Mouse (Mus musculus): Measurements from ENCODE around the gene Glyr1. TPM values are rescaled to one million over a fixed set of nuclear protein-coding genes. Genes with fewer than 3 reads are reported as not detected.

The Glyr1 gene
- polyA plus RNA-seq, 1 experiment, result 47.6 TPM

DNA sequence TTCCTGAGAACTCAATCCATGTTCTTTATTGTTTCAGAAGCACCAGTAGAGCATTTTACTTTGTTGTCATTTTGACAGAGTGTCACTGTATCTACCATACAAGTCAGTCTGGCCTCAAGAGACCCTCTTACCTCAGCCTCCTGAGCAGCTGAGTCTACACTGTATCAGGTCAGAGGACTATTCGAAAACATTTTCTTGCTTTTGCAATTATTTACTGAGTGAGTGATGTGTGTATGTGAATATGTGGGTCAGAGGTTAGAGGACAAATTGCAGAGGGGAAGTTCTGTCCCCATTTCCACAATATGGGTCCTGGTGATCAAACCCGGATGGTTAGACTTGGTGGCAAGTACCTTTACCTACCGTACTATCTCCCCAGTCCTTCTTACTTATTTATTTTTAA lies 25.6 kb downstream of the Glyr1 start:
- H3K79me2 ChIP-seq (ENCODE audit: control insufficient read depth, insufficient read depth), result no peaks in the 10 kb centered on the region
- no peaks in the 10 kb centered on the region for H3K79me3 ChIP-seq (ENCODE audit: low read depth)
- TF ChIP-seq USF1 (IDR thresholded peaks at IDR 0.05; ENCODE audit: low read depth), result no peak
- no peak for TF ChIP-seq MAX (IDR thresholded peaks at IDR 0.05)
- peaks cover 96% of the 10 kb centered on the region for H3K36me3 ChIP-seq (ENCODE audit: control insufficient read depth, insufficient read depth)
- H3ac ChIP-seq (ENCODE audit: control insufficient read depth, insufficient read length, low read depth), result no peak overlapping the region
- no peak overlapping the region for H3K4me3 ChIP-seq (ENCODE audit: insufficient read depth, poor library complexity, severe bottlenecking)
- no peaks in the 10 kb centered on the region for H3K27me3 ChIP-seq (ENCODE audit: control insufficient read depth, insufficient read depth, insufficient read length)

DNA sequence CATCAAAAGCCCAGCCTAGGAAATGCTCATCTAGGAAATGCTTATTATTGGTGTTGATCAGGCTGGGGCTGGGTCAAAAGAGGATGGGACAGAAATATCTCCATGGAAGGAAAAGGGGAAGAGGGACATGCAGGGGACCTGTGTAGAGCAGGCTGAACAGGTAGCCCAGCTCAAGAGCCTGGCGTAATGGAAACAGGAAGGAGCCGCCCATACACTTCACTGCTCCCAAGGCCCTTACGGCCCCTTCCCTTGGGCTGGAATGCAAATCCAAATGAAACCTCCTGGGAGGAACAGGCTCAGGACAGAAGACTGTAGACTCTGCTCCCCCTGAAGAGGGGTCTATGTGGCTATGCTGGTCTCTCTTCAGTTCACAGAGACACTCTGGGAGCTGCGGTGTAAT lies 35.1 kb downstream of the Glyr1 start:
- Histone ChIP-seq H3K4me3 (ENCODE audit: insufficient read depth, poor library complexity, severe bottlenecking) (no peak overlapping the region), H3K36me3 (ENCODE audit: control insufficient read depth, insufficient read depth) (peaks cover 50% of the 10 kb centered on the region), H3K79me2 (ENCODE audit: control insufficient read depth, insufficient read depth) (no peaks in the 10 kb centered on the region), H3K27me3 (ENCODE audit: control insufficient read depth, insufficient read depth, insufficient read length) (no peaks in the 10 kb centered on the region), H3ac (ENCODE audit: control insufficient read depth, insufficient read length, low read depth) (no peak overlapping the region), H3K79me3 (ENCODE audit: low read depth) (no peaks in the 10 kb centered on the region)
- no peak for TF ChIP-seq USF1 (IDR thresholded peaks at IDR 0.05; ENCODE audit: low read depth)
- no peak for TF ChIP-seq MAX (IDR thresholded peaks at IDR 0.05)
- no peak for TF ChIP-seq CEBPB (IDR thresholded peaks at IDR 0.05; ENCODE audit: low read depth)
- TF ChIP-seq MYOD1 (IDR thresholded peaks at IDR 0.05; ENCODE audit: control insufficient read depth, insufficient read length, low read depth), result no peak
- TF ChIP-seq CTCF (IDR thresholded peaks at IDR 0.05; ENCODE audit: control insufficient read depth, insufficient read depth, insufficient read length), result no peak
- TF ChIP-seq FOSL1 (IDR thresholded peaks at IDR 0.05; ENCODE audit: insufficient read depth, low read length, poor library complexity, severe bottlenecking), result no peak
- TF ChIP-seq MYOG (IDR thresholded peaks at IDR 0.05; ENCODE audit: control insufficient read depth, extremely low read depth, insufficient read length), result no peak

DNA sequence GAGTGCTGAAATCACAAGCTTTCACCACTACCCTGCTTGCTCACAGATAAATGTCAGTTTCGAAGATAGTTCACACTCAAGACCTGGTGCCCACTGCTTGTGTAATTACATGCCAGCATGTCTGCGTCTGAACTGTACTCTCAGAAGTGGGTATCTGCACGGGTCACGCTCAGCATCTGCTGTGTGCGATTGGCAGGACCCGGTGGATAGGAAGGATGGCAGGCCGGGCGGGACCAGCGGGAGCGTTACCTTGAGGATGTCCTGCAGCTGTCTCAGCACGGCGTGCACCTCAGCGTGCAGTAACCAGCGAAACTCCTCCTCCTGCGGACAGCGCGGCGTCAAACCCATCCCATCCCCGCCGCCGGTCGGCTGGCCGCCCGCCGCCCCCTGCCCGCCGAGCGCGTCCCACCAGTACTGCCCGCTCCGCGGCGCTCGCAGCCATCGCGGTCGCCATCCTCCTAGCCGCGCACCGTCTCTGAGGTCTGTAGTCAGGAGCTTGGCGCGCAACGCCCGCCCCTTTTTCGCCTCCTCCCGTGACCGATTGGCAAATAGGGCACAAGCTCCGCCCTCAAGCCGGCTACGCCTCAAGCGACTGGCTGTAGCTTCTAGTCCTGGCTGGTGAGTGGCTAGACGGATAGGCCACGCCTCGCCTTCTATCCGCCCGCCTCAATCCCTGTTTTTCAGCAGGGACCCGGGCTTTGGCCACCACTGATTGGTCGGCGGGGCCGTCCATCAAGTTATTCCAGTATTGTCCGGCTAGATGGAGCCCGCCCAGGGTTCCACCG lies 36.4 kb downstream of the Glyr1 start, which contains the start of gene Rogdi:
Gene Rogdi, minus strand, starts transcription at position 500 of the 785 bp plus-strand sequence.
- TF ChIP-seq MYOG (IDR thresholded peaks at IDR 0.05; ENCODE audit: control insufficient read depth, extremely low read depth, insufficient read length) (no peak), MYOD1 (IDR thresholded peaks at IDR 0.05; ENCODE audit: control insufficient read depth, insufficient read length, low read depth) (no peak), FOSL1 (IDR thresholded peaks at IDR 0.05; ENCODE audit: insufficient read depth, low read length, poor library complexity, severe bottlenecking) (no peak), MAX (IDR thresholded peaks at IDR 0.05) (no peak), CTCF (IDR thresholded peaks at IDR 0.05; ENCODE audit: control insufficient read depth, insufficient read depth, insufficient read length) (peak; percentile 41), CEBPB (IDR thresholded peaks at IDR 0.05; ENCODE audit: low read depth) (no peak)
- Histone ChIP-seq H3K79me2 (ENCODE audit: control insufficient read depth, insufficient read depth) (no peaks in the 10 kb centered on the region), H3K36me3 (ENCODE audit: control insufficient read depth, insufficient read depth) (peaks cover 38% of the 10 kb centered on the region), H3K79me3 (ENCODE audit: low read depth) (no peaks in the 10 kb centered on the region), H3K4me3 (ENCODE audit: insufficient read depth, poor library complexity, severe bottlenecking) (peak within 1 kb of the TSS; percentile 34), H3ac (ENCODE audit: control insufficient read depth, insufficient read length, low read depth) (peak within 1 kb of the TSS; percentile 32), H3K27me3 (ENCODE audit: control insufficient read depth, insufficient read depth, insufficient read length) (no peaks in the 10 kb centered on the region)

DNA sequence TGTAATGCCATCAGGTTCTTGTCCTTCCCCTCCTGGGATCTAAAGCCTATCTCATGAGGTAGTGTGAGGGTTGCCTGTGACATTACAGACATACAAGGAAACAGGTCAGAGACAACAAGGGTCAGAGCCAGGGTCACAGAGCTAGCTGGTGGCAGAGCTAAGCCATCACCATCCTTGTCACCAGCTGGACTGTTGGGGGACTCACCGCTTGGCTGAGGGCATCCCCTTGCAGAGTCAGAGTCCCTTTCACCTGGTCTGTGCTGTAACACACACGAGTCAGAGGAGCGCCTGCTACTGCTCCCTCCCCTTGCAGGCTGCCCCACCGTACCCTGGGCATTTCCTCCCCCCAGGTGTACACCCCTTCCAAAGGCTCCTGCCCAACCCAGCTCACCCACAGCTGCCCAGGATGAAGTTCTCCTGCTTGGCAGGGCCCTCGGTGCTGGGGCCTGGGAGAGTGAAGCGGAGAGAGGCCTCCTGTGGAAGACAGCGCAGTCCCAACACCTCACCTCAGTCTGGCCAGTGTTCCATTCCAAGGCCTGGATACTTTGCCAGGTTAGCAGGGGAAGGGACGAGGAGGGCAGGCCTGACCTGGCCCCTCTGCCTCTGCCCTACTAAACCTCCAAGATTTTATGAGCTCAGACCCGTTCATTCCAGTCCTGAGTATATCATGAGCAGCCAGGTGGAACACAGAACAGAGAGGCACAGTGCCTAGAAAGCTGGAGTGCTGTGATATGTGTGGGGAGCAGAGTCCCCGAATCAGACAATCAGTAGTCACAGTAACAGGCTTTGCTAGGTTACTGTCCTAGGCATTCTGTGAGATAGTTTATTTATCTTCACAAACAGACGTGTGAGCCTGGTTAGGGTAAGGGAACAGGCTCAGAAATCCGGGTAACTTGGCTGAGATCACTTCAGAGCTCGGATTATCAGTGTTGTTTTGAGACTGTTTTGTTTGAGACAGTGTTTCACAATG lies 37.3 kb downstream of the Glyr1 start:
- Histone ChIP-seq H3K36me3 (ENCODE audit: control insufficient read depth, insufficient read depth) (peaks cover 28% of the 10 kb centered on the region), H3K27me3 (ENCODE audit: control insufficient read depth, insufficient read depth, insufficient read length) (no peaks in the 10 kb centered on the region), H3K79me3 (ENCODE audit: low read depth) (no peaks in the 10 kb centered on the region), H3K4me3 (ENCODE audit: insufficient read depth, poor library complexity, severe bottlenecking) (peak overlapping the region; percentile 34), H3K79me2 (ENCODE audit: control insufficient read depth, insufficient read depth) (no peaks in the 10 kb centered on the region), H3ac (ENCODE audit: control insufficient read depth, insufficient read length, low read depth) (peak overlapping the region; percentile 32)
- TF ChIP-seq MYOD1 (IDR thresholded peaks at IDR 0.05; ENCODE audit: control insufficient read depth, insufficient read length, low read depth) (no peak), CEBPB (IDR thresholded peaks at IDR 0.05; ENCODE audit: low read depth) (no peak), MYOG (IDR thresholded peaks at IDR 0.05; ENCODE audit: control insufficient read depth, extremely low read depth, insufficient read length) (no peak), USF1 (IDR thresholded peaks at IDR 0.05; ENCODE audit: low read depth) (no peak)

DNA sequence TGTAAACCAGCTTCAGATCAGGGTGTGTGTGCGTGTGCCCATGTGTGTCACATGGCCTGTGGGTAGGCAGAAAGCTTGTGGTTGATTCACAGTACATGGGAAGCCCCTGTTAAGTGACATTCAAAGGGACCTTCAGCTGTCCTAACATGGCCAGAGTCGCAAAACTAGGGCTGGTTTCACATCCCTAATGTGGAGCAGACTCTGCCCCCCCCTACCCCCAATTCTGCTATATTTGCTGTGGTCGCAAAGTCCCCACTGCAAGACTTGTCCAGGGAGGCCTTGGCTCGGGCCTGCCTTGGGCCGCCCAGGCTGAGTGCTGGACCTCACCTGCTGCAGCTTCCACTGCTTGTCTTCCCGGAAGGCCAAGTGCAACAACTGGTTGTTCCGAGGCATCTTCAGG lies 38.4 kb downstream of the Glyr1 start:
- H3K79me3 ChIP-seq (ENCODE audit: low read depth), result no peaks in the 10 kb centered on the region
- TF ChIP-seq FOSL1 (IDR thresholded peaks at IDR 0.05; ENCODE audit: insufficient read depth, low read length, poor library complexity, severe bottlenecking), result no peak
- no peak for TF ChIP-seq CEBPB (IDR thresholded peaks at IDR 0.05; ENCODE audit: low read depth)
- no peak for TF ChIP-seq USF1 (IDR thresholded peaks at IDR 0.05; ENCODE audit: low read depth)
- TF ChIP-seq MYOG (IDR thresholded peaks at IDR 0.05; ENCODE audit: control insufficient read depth, extremely low read depth, insufficient read length), result no peak
- no peak for TF ChIP-seq MAX (IDR thresholded peaks at IDR 0.05)
- no peak for TF ChIP-seq MYOD1 (IDR thresholded peaks at IDR 0.05; ENCODE audit: control insufficient read depth, insufficient read length, low read depth)
- no peak for TF ChIP-seq CTCF (IDR thresholded peaks at IDR 0.05; ENCODE audit: control insufficient read depth, insufficient read depth, insufficient read length)
- no peaks in the 10 kb centered on the region for H3K79me2 ChIP-seq (ENCODE audit: control insufficient read depth, insufficient read depth)
- H3K4me3 ChIP-seq (ENCODE audit: insufficient read depth, poor library complexity, severe bottlenecking), result no peak overlapping the region
- peaks cover 20% of the 10 kb centered on the region for H3K36me3 ChIP-seq (ENCODE audit: control insufficient read depth, insufficient read depth)
- no peak overlapping the region for H3ac ChIP-seq (ENCODE audit: control insufficient read depth, insufficient read length, low read depth)
- no peaks in the 10 kb centered on the region for H3K27me3 ChIP-seq (ENCODE audit: control insufficient read depth, insufficient read depth, insufficient read length)
